Mouse (Mus musculus): Measurements from ENCODE around the gene Kxd1. TPM values are rescaled to one million over a fixed set of nuclear protein-coding genes. Genes with fewer than 3 reads are reported as not detected.

Gene Kxd1
- polyA plus RNA-seq, 1 experiment from 2014 or later, result 47.4 TPM

DNA sequence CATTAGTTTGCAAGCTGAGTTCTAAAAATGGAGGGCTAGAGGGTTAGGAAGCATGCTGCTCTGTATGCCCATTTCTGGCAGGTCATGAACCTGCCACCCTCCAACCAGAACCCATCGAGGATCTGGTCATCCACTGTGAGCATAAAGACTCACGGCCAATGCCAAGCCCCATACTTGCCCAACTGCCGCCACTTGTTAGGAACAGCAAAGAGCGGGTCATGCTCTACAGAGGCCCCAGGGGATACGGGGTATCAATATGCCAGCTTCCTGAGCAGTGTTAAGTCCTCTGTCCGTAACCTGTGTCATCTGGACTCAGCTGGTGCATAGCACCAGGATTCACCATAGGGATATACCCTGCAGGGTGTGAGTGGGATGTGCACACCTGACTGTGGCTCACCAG is 63.6 kb downstream of the Kxd1 start:
- DNase-seq (ENCODE audit: low spot score) (no peak), ATAC-seq (replicated peaks; ENCODE audit: insufficient number of reproducible peaks, low FRiP score, low TSS enrichment, low read depth) (no peak)
- H3K27me3 ChIP-seq (ENCODE audit: control insufficient read depth, insufficient read depth, low read length), result no peaks in the 10 kb centered on the region
- no peaks in the 10 kb centered on the region for H3K4me1 ChIP-seq (ENCODE audit: control insufficient read depth, insufficient read depth, low read length)
- 80% methylated on average over 6 of the region's 6 CpGs for WGBS
- no peak overlapping the region for H3K4me3 ChIP-seq (ENCODE audit: low read depth, low read length)
- no peak overlapping the region for H3K9ac ChIP-seq (replicated peaks; ENCODE audit: low read length)
- H3K9me3 ChIP-seq (replicated peaks; ENCODE audit: control insufficient read depth, low read length), result no peaks in the 10 kb centered on the region
- H3K27ac ChIP-seq (replicated peaks; ENCODE audit: low read depth, low read length), result no peak overlapping the region
- H3K4me2 ChIP-seq (ENCODE audit: low read depth, low read length), result no peak overlapping the region
- no peaks in the 10 kb centered on the region for H3K36me3 ChIP-seq (replicated peaks; ENCODE audit: control insufficient read depth, insufficient read depth, low read depth, low read length)

GRCm38 (mm10) chr8:70463306-70463705 is 64.5 kb downstream of the Kxd1 start:
- WGBS, result 89% methylated on average over 4 of the region's 4 CpGs
- no peak for DNase-seq (ENCODE audit: low spot score)

GRCm38 (mm10) chr8:70462516-70462813 is 65.3 kb downstream of the Kxd1 start:
- Histone ChIP-seq H3K27me3 (ENCODE audit: control insufficient read depth, insufficient read depth, low read length) (no peaks in the 10 kb centered on the region), H3K9me3 (replicated peaks; ENCODE audit: control insufficient read depth, low read length) (no peaks in the 10 kb centered on the region), H3K4me1 (ENCODE audit: control insufficient read depth, insufficient read depth, low read length) (no peaks in the 10 kb centered on the region), H3K36me3 (replicated peaks; ENCODE audit: control insufficient read depth, insufficient read depth, low read depth, low read length) (no peaks in the 10 kb centered on the region), H3K9ac (replicated peaks; ENCODE audit: low read length) (no peak overlapping the region), H3K4me2 (ENCODE audit: low read depth, low read length) (no peak overlapping the region), H3K4me3 (ENCODE audit: low read depth, low read length) (no peak overlapping the region), H3K27ac (replicated peaks; ENCODE audit: low read depth, low read length) (no peak overlapping the region)
- 92% methylated on average over 8 of the region's 8 CpGs for WGBS
- DNase-seq (ENCODE audit: low spot score) (no peak), ATAC-seq (replicated peaks; ENCODE audit: insufficient number of reproducible peaks, low FRiP score, low TSS enrichment, low read depth) (no peak)

More at GRCm38 (mm10) chr8:70463306-70463705, 64.5 kb downstream of the Kxd1 start:
- H3K4me1 ChIP-seq (ENCODE audit: control insufficient read depth, insufficient read depth, low read length), result no peaks in the 10 kb centered on the region
- no peak for ATAC-seq (replicated peaks; ENCODE audit: insufficient number of reproducible peaks, low FRiP score, low TSS enrichment, low read depth)
- H3K27me3 ChIP-seq (ENCODE audit: control insufficient read depth, insufficient read depth, low read length), result no peaks in the 10 kb centered on the region
- no peaks in the 10 kb centered on the region for H3K36me3 ChIP-seq (replicated peaks; ENCODE audit: control insufficient read depth, insufficient read depth, low read depth, low read length)
- no peak overlapping the region for H3K27ac ChIP-seq (replicated peaks; ENCODE audit: low read depth, low read length)
- no peak overlapping the region for H3K4me3 ChIP-seq (ENCODE audit: low read depth, low read length)
- H3K9ac ChIP-seq (replicated peaks; ENCODE audit: low read length), result no peak overlapping the region
- H3K9me3 ChIP-seq (replicated peaks; ENCODE audit: control insufficient read depth, low read length), result no peaks in the 10 kb centered on the region
- no peak overlapping the region for H3K4me2 ChIP-seq (ENCODE audit: low read depth, low read length)

DNA sequence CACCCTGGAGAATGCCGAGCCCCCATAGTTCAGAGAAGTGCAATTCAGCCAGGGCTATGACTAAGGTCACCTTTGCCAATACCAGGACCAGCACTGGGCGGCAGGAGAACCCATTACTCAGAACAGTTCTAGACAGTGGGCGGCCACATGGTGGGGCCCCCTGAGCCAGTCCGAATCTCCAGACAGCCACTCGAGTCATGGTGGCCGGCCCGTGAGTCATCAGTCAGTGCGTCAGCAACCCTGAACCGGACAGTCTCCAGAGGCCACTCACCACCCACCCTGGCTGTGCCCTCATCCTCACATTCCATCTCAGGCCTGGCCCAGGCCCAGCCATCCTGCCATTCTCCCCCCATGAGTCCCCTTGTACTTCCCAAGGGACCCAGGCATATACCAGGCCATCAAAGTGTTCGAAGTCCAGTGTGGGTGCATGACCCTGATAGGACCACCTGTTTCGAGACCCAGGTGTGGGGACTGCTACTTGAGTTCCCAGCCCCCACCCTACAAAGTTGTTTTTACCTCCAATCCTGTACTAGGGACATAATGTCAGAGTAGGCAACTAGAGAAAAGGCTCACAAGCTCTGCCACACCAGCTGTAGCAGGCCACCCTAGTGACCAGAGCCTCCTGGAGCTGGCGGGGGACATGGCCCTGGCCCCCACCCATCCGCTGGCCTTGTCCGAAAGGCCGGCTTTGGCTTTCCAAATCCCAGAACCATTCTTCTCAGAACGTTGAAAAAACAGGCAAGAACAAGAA is 65.8 kb downstream of the Kxd1 start:
- Histone ChIP-seq H3K9ac (replicated peaks; ENCODE audit: low read length) (no peak overlapping the region), H3K4me2 (ENCODE audit: low read depth, low read length) (no peak overlapping the region), H3K36me3 (replicated peaks; ENCODE audit: control insufficient read depth, insufficient read depth, low read depth, low read length) (no peaks in the 10 kb centered on the region), H3K4me3 (ENCODE audit: low read depth, low read length) (no peak overlapping the region), H3K27ac (replicated peaks; ENCODE audit: low read depth, low read length) (no peak overlapping the region), H3K9me3 (replicated peaks; ENCODE audit: control insufficient read depth, low read length) (no peaks in the 10 kb centered on the region), H3K4me1 (ENCODE audit: control insufficient read depth, insufficient read depth, low read length) (no peaks in the 10 kb centered on the region), H3K27me3 (ENCODE audit: control insufficient read depth, insufficient read depth, low read length) (no peaks in the 10 kb centered on the region)
- ATAC-seq (replicated peaks; ENCODE audit: insufficient number of reproducible peaks, low FRiP score, low TSS enrichment, low read depth) (no peak), DNase-seq (ENCODE audit: low spot score) (no peak)
- 90% methylated on average over 16 of the region's 16 CpGs for WGBS

GRCm38 (mm10) chr8:70460606-70461005 is 67.2 kb downstream of the Kxd1 start:
- ATAC-seq (replicated peaks; ENCODE audit: insufficient number of reproducible peaks, low FRiP score, low TSS enrichment, low read depth) (no peak), DNase-seq (ENCODE audit: low spot score) (no peak)
- Histone ChIP-seq H3K27me3 (ENCODE audit: control insufficient read depth, insufficient read depth, low read length) (no peaks in the 10 kb centered on the region), H3K4me1 (ENCODE audit: control insufficient read depth, insufficient read depth, low read length) (no peaks in the 10 kb centered on the region), H3K36me3 (replicated peaks; ENCODE audit: control insufficient read depth, insufficient read depth, low read depth, low read length) (no peaks in the 10 kb centered on the region), H3K4me2 (ENCODE audit: low read depth, low read length) (no peak overlapping the region), H3K9me3 (replicated peaks; ENCODE audit: control insufficient read depth, low read length) (no peaks in the 10 kb centered on the region), H3K9ac (replicated peaks; ENCODE audit: low read length) (no peak overlapping the region), H3K4me3 (ENCODE audit: low read depth, low read length) (no peak overlapping the region), H3K27ac (replicated peaks; ENCODE audit: low read depth, low read length) (no peak overlapping the region)
- whole genome bisulfite sequencing, result 84% methylated on average over 9 of the region's 9 CpGs

DNA sequence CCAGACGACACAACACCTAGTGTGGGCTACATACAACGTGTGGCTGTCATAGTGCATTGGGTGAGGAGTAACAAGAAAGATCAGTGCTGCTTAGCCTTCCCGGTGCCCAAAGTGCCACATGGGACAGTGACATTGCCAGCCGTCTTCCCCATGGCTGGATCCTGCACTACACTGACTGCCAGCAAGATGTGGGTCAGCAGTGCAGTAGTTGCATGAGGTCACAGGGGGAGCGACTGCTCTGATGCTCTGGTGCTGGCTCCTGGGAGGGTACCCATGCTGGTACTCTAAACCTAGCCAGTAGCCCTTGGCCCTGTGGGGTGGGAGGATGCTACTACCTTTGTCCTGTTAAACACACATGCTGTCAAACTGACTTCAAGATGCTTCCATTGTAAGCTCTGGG is 67.6 kb downstream of the Kxd1 start:
- no peak for ATAC-seq (replicated peaks; ENCODE audit: insufficient number of reproducible peaks, low FRiP score, low TSS enrichment, low read depth)
- H3K4me1 ChIP-seq (ENCODE audit: control insufficient read depth, insufficient read depth, low read length), result no peaks in the 10 kb centered on the region
- H3K4me2 ChIP-seq (ENCODE audit: low read depth, low read length), result no peak overlapping the region
- no peaks in the 10 kb centered on the region for H3K36me3 ChIP-seq (replicated peaks; ENCODE audit: control insufficient read depth, insufficient read depth, low read depth, low read length)
- 92% methylated on average over 5 of the region's 5 CpGs for WGBS
- no peak overlapping the region for H3K4me3 ChIP-seq (ENCODE audit: low read depth, low read length)
- no peak overlapping the region for H3K9ac ChIP-seq (replicated peaks; ENCODE audit: low read length)
- H3K27me3 ChIP-seq (ENCODE audit: control insufficient read depth, insufficient read depth, low read length), result no peaks in the 10 kb centered on the region
- no peak overlapping the region for H3K27ac ChIP-seq (replicated peaks; ENCODE audit: low read depth, low read length)
- no peaks in the 10 kb centered on the region for H3K9me3 ChIP-seq (replicated peaks; ENCODE audit: control insufficient read depth, low read length)
- no peak for DNase-seq (ENCODE audit: low spot score)

GRCm38 (mm10) chr8:70459636-70460035 is 68.1 kb downstream of the Kxd1 start:
- no peak overlapping the region for H3K27ac ChIP-seq (replicated peaks; ENCODE audit: low read depth, low read length)

DNA sequence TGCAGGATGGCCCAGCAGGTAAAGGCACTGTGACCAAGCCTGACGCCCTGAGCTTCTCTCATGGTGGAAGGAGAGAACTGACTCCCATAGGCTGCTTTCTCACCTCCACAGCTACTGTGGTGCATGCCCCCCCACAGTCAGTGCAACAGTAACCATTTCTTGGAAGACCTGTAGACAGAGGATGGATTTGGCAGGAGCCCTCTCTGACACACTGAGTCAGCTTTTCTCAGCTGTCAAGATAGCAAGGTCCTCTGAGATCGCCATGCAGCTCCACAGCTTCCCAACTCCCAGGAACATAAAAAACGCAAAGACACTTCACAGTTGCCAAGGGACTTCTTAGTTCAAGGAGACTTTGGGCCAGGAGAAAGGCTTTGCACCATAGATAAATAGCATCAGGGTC is 69.3 kb downstream of the Kxd1 start:
- no peak overlapping the region for H3K27ac ChIP-seq (replicated peaks; ENCODE audit: low read depth, low read length)
- WGBS, result 91% methylated on average over 3 of the region's 3 CpGs
- no peaks in the 10 kb centered on the region for H3K9me3 ChIP-seq (replicated peaks; ENCODE audit: control insufficient read depth, low read length)
- H3K36me3 ChIP-seq (replicated peaks; ENCODE audit: control insufficient read depth, insufficient read depth, low read depth, low read length), result no peaks in the 10 kb centered on the region
- ATAC-seq (replicated peaks; ENCODE audit: insufficient number of reproducible peaks, low FRiP score, low TSS enrichment, low read depth) (no peak), DNase-seq (ENCODE audit: low spot score) (no peak)
- H3K4me3 ChIP-seq (ENCODE audit: low read depth, low read length), result no peak overlapping the region
- no peaks in the 10 kb centered on the region for H3K4me1 ChIP-seq (ENCODE audit: control insufficient read depth, insufficient read depth, low read length)
- H3K27me3 ChIP-seq (ENCODE audit: control insufficient read depth, insufficient read depth, low read length), result no peaks in the 10 kb centered on the region
- H3K9ac ChIP-seq (replicated peaks; ENCODE audit: low read length), result no peak overlapping the region
- H3K4me2 ChIP-seq (ENCODE audit: low read depth, low read length), result no peak overlapping the region

More at GRCm38 (mm10) chr8:70459636-70460035, 68.1 kb downstream of the Kxd1 start:
- H3K4me3 ChIP-seq (ENCODE audit: low read depth, low read length), result no peak overlapping the region
- ATAC-seq (replicated peaks; ENCODE audit: insufficient number of reproducible peaks, low FRiP score, low TSS enrichment, low read depth) (no peak), DNase-seq (ENCODE audit: low spot score) (no peak)
- no peaks in the 10 kb centered on the region for H3K36me3 ChIP-seq (replicated peaks; ENCODE audit: control insufficient read depth, insufficient read depth, low read depth, low read length)
- H3K4me1 ChIP-seq (ENCODE audit: control insufficient read depth, insufficient read depth, low read length), result no peaks in the 10 kb centered on the region
- 94% methylated on average over 2 of the region's 2 CpGs for WGBS
- no peak overlapping the region for H3K9ac ChIP-seq (replicated peaks; ENCODE audit: low read length)
- no peaks in the 10 kb centered on the region for H3K9me3 ChIP-seq (replicated peaks; ENCODE audit: control insufficient read depth, low read length)
- H3K4me2 ChIP-seq (ENCODE audit: low read depth, low read length), result no peak overlapping the region
- no peaks in the 10 kb centered on the region for H3K27me3 ChIP-seq (ENCODE audit: control insufficient read depth, insufficient read depth, low read length)
